Mouse (Mus musculus): ENCODE measurements around the gene Whrn.

The Whrn gene

GRCm38 (mm10) chr4:63495915-63496278, at the start of gene Whrn:
Whrn (minus strand) TSS chr4:63495991.
- peak; percentile 85 for DNase-seq (ENCODE audit: low spot score)

- DNase-seq (ENCODE audit: low spot score), result peak; percentile 16
Observed at GRCm38 (mm10) chr4:63545231-63545958, 49.6 kb upstream of the Whrn start.

GRCm38 (mm10) chr4:63544494-63545230, 48.9 kb upstream of the Whrn start, which contains the start of gene Atp6v1g1:
Atp6v1g1 (plus strand) TSS chr4:63544772.
- DNase-seq (ENCODE audit: low spot score), result peak; percentile 92

- DNase-seq (ENCODE audit: low spot score), result peak; percentile 61
Observed at GRCm38 (mm10) chr4:63543746-63544493, 48.1 kb upstream of the Whrn start.

- DNase-seq (ENCODE audit: low spot score), result peak; percentile 43
Observed at GRCm38 (mm10) chr4:63542209-63542608, 46.4 kb upstream of the Whrn start.

- DNase-seq (ENCODE audit: low spot score), result no peak
Observed at GRCm38 (mm10) chr4:63537602-63538001, 41.8 kb upstream of the Whrn start.

- DNase-seq (ENCODE audit: low spot score), result no peak
Observed at GRCm38 (mm10) chr4:63530409-63530808, 34.6 kb upstream of the Whrn start.

GRCm38 (mm10) chr4:63528946-63529345, 33.2 kb upstream of the Whrn start:
- DNase-seq (ENCODE audit: low spot score), result no peak

- no peak for DNase-seq (ENCODE audit: low spot score)
Observed at GRCm38 (mm10) chr4:63525514-63525913, 29.7 kb upstream of the Whrn start.

- DNase-seq (ENCODE audit: low spot score), result no peak
Observed at GRCm38 (mm10) chr4:63521813-63522419, 26.1 kb upstream of the Whrn start.

GRCm38 (mm10) chr4:63515021-63515420, 19.2 kb upstream of the Whrn start:
- no peak for DNase-seq (ENCODE audit: low spot score)

- no peak for DNase-seq (ENCODE audit: low spot score)
Observed at GRCm38 (mm10) chr4:63514454-63514984, 18.7 kb upstream of the Whrn start.

GRCm38 (mm10) chr4:63512921-63513320, 17.1 kb upstream of the Whrn start:
- no peak for DNase-seq (ENCODE audit: low spot score)

- DNase-seq (ENCODE audit: low spot score), result peak; percentile 78
Observed at GRCm38 (mm10) chr4:63508232-63508631, 12.4 kb upstream of the Whrn start.

GRCm38 (mm10) chr4:63507478-63507877, 11.7 kb upstream of the Whrn start:
- DNase-seq (ENCODE audit: low spot score), result no peak

- DNase-seq (ENCODE audit: low spot score), result no peak
Observed at GRCm38 (mm10) chr4:63503949-63504348, 8.2 kb upstream of the Whrn start.

- DNase-seq (ENCODE audit: low spot score), result no peak
Observed at GRCm38 (mm10) chr4:63501050-63501449, 5.3 kb upstream of the Whrn start.

GRCm38 (mm10) chr4:63498346-63498745, 2.6 kb upstream of the Whrn start:
- no peak for DNase-seq (ENCODE audit: low spot score)

GRCm38 (mm10) chr4:63496312-63496711, 521 bp upstream of the Whrn start:
- no peak for DNase-seq (ENCODE audit: low spot score)

GRCm38 (mm10) chr4:63494967-63495914, 550 bp downstream of the Whrn start:
- peak; percentile 77 for DNase-seq (ENCODE audit: low spot score)
